Mouse (Mus musculus): ENCODE results near the gene Cntnap1.

DNA sequence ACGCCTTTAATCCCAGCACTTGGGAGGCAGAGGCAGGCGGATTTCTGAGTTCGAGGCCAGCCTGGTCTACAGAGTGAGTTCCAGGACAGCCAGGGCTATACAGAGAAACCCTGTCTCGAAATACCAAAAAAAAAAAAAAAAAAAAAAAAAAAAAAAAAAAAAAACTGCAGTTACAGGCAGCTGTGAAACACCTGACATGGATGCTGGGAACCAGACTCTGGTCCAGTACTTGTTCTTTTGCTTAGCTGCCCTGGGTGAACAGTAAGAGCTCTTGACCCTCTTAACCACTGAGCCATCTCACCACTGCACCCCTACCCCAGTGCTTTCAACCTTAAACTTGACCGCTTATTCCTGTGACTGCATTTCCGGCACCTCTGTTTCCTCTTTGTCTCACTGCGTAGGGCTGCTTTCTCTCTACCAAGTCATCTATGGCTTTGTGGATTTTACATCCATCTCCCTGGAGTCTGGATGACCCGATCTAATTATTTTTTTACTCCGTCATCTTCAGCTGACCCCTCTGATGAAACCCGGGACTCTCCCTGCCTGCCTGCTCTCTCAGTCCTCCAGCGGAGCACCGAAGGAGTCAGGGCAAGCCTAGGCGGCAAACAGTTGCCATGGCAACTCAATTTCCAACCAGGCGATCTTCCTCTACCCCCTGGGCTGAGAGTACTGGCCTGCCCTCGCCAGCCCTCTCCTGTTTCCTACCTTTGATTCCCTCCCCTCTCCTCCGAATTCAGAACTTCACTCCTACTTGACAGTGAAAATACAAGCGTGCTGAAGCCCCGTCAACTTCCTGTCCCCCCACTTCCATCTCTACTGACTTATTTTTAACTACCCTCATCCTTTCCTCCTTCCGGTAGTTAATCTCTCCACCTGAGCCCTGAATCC, 26.7 kb upstream of the Cntnap1 start:
- TF ChIP-seq EP300 (IDR thresholded peaks at IDR 0.05; ENCODE audit: low read depth): no peak
- TF ChIP-seq CTCF (IDR thresholded peaks at IDR 0.05; ENCODE audit: low read depth): no peak

All from liver, postnatal 0 days (tissue).